Mouse (Mus musculus): ENCODE results near the gene Rwdd4a. TPM values are rescaled to one million over a fixed set of nuclear protein-coding genes. Genes with fewer than 3 reads are reported as not detected.

Gene Rwdd4a
- polyA plus RNA-seq, 1 experiment from 2014 or later, result 31.3 TPM

DNA sequence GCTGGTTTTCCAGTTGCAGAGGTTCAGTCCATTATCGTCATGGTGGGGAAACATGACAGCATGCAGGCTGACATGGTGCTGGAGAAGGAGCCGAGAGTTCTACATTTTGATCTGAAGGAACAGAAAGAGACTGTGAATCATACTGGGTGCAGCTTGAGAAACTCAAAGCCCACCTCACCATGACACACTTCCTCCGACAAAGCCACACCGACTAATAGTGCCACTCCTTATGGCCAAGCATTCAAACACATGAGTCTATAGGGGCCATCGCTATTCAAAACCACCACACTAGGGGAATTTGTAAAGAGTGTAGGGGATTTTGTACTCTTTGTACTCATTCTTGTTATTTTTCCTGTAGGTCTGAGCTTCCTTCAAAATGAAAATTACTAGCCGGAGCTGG, 33.1 kb downstream of the Rwdd4a start:
- Histone ChIP-seq H3K4me2 (ENCODE audit: low read depth, low read length) (no peak overlapping the region), H3K27ac (ENCODE audit: low read length) (no peak overlapping the region), H3K4me3 (ENCODE audit: low read length) (no peak overlapping the region), H3K9ac (ENCODE audit: low read length) (no peak overlapping the region), H3K9me3 (ENCODE audit: control insufficient read depth, low read length) (no peaks in the 10 kb centered on the region), H3K27me3 (ENCODE audit: control insufficient read depth, insufficient read depth, low read depth, low read length) (no peaks in the 10 kb centered on the region), H3K36me3 (ENCODE audit: control insufficient read depth, insufficient read depth, low read length) (no peaks in the 10 kb centered on the region), H3K4me1 (replicated peaks; ENCODE audit: control insufficient read depth, insufficient read depth, low read length) (no peaks in the 10 kb centered on the region)
- ATAC-seq (ENCODE audit: low read depth), result no peak
- WGBS, result 96% methylated on average over 6 of the region's 6 CpGs

DNA sequence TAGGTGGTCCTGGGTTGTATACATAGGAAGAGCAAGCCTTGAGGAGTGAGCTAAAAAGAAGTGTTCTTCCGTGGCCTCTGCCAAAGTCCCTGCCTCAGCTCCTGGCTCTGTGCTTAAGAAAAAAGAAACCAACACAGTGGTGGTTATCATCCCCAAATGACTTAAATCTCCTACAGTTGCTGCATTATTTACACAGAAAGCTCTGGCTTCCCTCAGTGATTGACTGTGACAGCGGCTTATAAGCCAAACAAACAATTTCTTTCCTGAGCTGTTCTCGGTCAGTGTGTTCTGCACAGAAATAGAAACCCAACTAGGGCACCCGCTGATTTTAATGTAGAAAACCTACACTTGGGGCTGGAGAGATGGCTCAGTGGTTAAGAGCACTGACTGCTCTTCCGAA, 34.6 kb downstream of the Rwdd4a start:
- Histone ChIP-seq H3K9ac (ENCODE audit: low read length) (no peak overlapping the region), H3K27me3 (ENCODE audit: control insufficient read depth, insufficient read depth, low read depth, low read length) (no peaks in the 10 kb centered on the region), H3K4me1 (replicated peaks; ENCODE audit: control insufficient read depth, insufficient read depth, low read length) (no peaks in the 10 kb centered on the region), H3K36me3 (ENCODE audit: control insufficient read depth, insufficient read depth, low read length) (no peaks in the 10 kb centered on the region), H3K4me3 (ENCODE audit: low read length) (no peak overlapping the region), H3K9me3 (ENCODE audit: control insufficient read depth, low read length) (no peaks in the 10 kb centered on the region), H3K27ac (ENCODE audit: low read length) (no peak overlapping the region), H3K4me2 (ENCODE audit: low read depth, low read length) (no peak overlapping the region)
- ATAC-seq (ENCODE audit: low read depth), result peak; percentile 71
- 56% methylated on average over 5 of the region's 5 CpGs for WGBS

DNA sequence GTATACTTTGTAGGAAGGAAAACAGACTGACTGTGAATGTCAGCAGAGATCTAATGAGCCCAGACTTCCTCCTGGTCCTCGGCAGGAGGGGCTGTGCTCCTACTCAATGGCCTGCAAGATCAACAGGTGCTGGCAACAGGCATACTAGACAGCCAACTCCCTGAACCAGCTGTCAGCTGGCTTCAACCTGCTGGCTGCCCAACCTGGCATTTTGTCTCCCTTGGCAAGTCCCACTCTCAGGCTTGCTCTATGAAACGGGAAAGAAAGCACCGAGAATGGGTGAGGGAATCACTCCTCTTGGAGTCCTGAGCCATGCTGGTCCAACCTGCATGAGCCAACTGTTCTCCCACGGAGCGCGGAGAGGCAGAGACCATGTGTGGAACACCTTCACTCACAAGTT, 36.7 kb downstream of the Rwdd4a start:
- no peak for ATAC-seq (ENCODE audit: low read depth)

DNA sequence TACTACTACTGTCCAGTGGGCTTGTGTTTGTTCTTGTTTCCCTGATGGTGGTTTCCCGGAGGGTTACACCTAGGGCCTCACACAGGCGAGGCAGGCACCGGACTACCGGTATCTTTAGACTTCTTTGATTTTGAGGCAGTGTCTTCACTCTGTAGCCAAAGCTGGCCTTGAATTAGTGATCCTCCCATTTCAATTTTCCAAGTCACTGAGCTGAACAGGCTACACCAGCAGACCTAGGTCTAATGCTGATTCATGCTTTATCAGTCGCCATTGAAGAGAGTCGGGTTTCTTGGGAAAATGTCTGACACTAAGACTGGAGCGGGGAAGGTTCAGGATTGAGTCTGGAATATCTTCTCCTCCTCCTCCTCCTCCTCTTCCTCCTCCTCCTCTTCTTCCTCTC, 40.0 kb downstream of the Rwdd4a start:
- H3K4me3 ChIP-seq (ENCODE audit: low read length), result no peak overlapping the region
- ATAC-seq (ENCODE audit: low read depth), result no peak
- H3K27me3 ChIP-seq (ENCODE audit: control insufficient read depth, insufficient read depth, low read depth, low read length), result no peaks in the 10 kb centered on the region
- 85% methylated on average over 7 of the region's 7 CpGs for WGBS
- no peak overlapping the region for H3K9ac ChIP-seq (ENCODE audit: low read length)
- H3K27ac ChIP-seq (ENCODE audit: low read length), result no peak overlapping the region
- no peak overlapping the region for H3K4me2 ChIP-seq (ENCODE audit: low read depth, low read length)
- H3K9me3 ChIP-seq (ENCODE audit: control insufficient read depth, low read length), result no peaks in the 10 kb centered on the region
- H3K36me3 ChIP-seq (ENCODE audit: control insufficient read depth, insufficient read depth, low read length), result no peaks in the 10 kb centered on the region
- H3K4me1 ChIP-seq (replicated peaks; ENCODE audit: control insufficient read depth, insufficient read depth, low read length), result no peaks in the 10 kb centered on the region

More for the DNA sequence above, 36.7 kb downstream of the Rwdd4a start:
- H3K4me3 ChIP-seq (ENCODE audit: low read length), result no peak overlapping the region
- no peak overlapping the region for H3K4me2 ChIP-seq (ENCODE audit: low read depth, low read length)
- no peaks in the 10 kb centered on the region for H3K36me3 ChIP-seq (ENCODE audit: control insufficient read depth, insufficient read depth, low read length)
- H3K4me1 ChIP-seq (replicated peaks; ENCODE audit: control insufficient read depth, insufficient read depth, low read length), result no peaks in the 10 kb centered on the region
- H3K27ac ChIP-seq (ENCODE audit: low read length), result no peak overlapping the region
- 81% methylated on average over 6 of the region's 6 CpGs for WGBS
- no peak overlapping the region for H3K9ac ChIP-seq (ENCODE audit: low read length)
- H3K9me3 ChIP-seq (ENCODE audit: control insufficient read depth, low read length), result no peaks in the 10 kb centered on the region
- no peaks in the 10 kb centered on the region for H3K27me3 ChIP-seq (ENCODE audit: control insufficient read depth, insufficient read depth, low read depth, low read length)

DNA sequence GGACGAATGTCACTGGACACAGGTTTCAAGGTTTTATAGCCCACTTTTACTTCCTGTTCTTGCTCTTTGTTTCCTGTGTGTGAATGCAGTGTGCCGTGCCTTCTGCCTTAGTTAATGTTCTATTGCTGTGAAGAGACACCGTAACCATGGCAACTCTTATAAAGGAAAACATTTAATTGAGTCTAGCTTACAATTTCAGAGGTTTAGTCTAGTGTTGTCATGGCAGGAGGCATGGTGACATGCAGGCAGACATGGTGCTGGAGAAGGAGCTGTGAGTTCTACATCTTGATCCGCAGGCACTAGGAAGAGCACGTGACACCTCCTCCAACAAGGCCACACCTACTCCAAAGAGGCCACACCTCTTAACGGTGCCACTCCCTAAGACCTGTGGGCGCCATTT, 48.0 kb downstream of the Rwdd4a start:
- 81% methylated on average over 7 of the region's 7 CpGs for WGBS

DNA sequence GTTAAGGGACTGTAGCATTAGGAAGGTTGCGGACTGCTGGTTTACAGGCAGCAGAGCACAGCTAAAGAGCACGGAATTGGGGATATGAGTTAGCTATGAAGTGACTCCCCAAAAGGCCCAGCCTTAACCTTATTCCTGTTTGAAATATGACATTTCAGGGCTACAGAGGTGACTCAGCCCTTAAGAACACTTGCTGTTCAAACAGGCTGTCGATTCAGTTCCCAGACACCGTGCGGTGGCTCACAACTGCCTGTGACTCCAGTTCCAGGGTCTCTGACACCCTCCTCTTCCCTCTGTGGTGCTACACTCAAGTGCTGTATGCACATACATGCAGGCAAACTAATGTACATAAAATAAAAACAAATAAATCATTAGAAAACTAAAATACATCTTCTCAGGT, 55.2 kb downstream of the Rwdd4a start:
- Histone ChIP-seq H3K36me3 (ENCODE audit: control insufficient read depth, insufficient read depth, low read length) (no peaks in the 10 kb centered on the region), H3K27me3 (ENCODE audit: control insufficient read depth, insufficient read depth, low read depth, low read length) (no peaks in the 10 kb centered on the region), H3K4me3 (ENCODE audit: low read length) (no peak overlapping the region), H3K9me3 (ENCODE audit: control insufficient read depth, low read length) (no peaks in the 10 kb centered on the region), H3K4me2 (ENCODE audit: low read depth, low read length) (no peak overlapping the region), H3K9ac (ENCODE audit: low read length) (no peak overlapping the region), H3K27ac (ENCODE audit: low read length) (no peak overlapping the region), H3K4me1 (replicated peaks; ENCODE audit: control insufficient read depth, insufficient read depth, low read length) (no peaks in the 10 kb centered on the region)
- ATAC-seq (ENCODE audit: low read depth), result no peak
- WGBS, result 79% methylated on average over 5 of the region's 5 CpGs

More for the DNA sequence above, 48.0 kb downstream of the Rwdd4a start:
- no peaks in the 10 kb centered on the region for H3K27me3 ChIP-seq (ENCODE audit: control insufficient read depth, insufficient read depth, low read depth, low read length)
- ATAC-seq (ENCODE audit: low read depth), result no peak
- H3K4me2 ChIP-seq (ENCODE audit: low read depth, low read length), result no peak overlapping the region
- no peak overlapping the region for H3K9ac ChIP-seq (ENCODE audit: low read length)
- H3K4me3 ChIP-seq (ENCODE audit: low read length), result no peak overlapping the region
- H3K36me3 ChIP-seq (ENCODE audit: control insufficient read depth, insufficient read depth, low read length), result no peaks in the 10 kb centered on the region
- H3K4me1 ChIP-seq (replicated peaks; ENCODE audit: control insufficient read depth, insufficient read depth, low read length), result no peaks in the 10 kb centered on the region
- no peak overlapping the region for H3K27ac ChIP-seq (ENCODE audit: low read length)
- H3K9me3 ChIP-seq (ENCODE audit: control insufficient read depth, low read length), result no peaks in the 10 kb centered on the region

DNA sequence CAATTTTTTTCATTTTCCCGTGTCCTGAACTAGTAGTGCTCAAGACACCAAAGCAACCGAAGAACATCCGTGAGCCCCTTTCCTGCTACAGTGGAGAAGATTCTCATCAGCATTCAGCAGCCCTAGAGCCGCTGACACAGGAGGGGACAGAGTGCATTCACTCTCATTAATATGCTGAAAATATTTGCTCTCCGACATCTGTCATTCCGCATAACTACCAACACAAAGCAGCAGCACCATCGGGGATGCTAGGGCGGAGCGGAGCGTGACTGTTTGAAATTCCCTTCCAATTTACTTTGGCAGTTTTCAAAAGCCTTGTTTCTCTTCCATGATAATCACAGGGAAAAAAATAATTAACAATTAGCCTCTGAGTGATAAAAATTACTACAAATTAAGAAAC, 56.9 kb downstream of the Rwdd4a start:
- no peak for ATAC-seq (ENCODE audit: low read depth)
- no peaks in the 10 kb centered on the region for H3K36me3 ChIP-seq (ENCODE audit: control insufficient read depth, insufficient read depth, low read length)
- H3K4me1 ChIP-seq (replicated peaks; ENCODE audit: control insufficient read depth, insufficient read depth, low read length), result no peaks in the 10 kb centered on the region
- WGBS, result 80% methylated on average over 10 of the region's 10 CpGs
- no peak overlapping the region for H3K4me2 ChIP-seq (ENCODE audit: low read depth, low read length)
- H3K9me3 ChIP-seq (ENCODE audit: control insufficient read depth, low read length), result no peaks in the 10 kb centered on the region
- no peak overlapping the region for H3K4me3 ChIP-seq (ENCODE audit: low read length)
- H3K27ac ChIP-seq (ENCODE audit: low read length), result no peak overlapping the region
- H3K27me3 ChIP-seq (ENCODE audit: control insufficient read depth, insufficient read depth, low read depth, low read length), result no peaks in the 10 kb centered on the region
- H3K9ac ChIP-seq (ENCODE audit: low read length), result no peak overlapping the region

DNA sequence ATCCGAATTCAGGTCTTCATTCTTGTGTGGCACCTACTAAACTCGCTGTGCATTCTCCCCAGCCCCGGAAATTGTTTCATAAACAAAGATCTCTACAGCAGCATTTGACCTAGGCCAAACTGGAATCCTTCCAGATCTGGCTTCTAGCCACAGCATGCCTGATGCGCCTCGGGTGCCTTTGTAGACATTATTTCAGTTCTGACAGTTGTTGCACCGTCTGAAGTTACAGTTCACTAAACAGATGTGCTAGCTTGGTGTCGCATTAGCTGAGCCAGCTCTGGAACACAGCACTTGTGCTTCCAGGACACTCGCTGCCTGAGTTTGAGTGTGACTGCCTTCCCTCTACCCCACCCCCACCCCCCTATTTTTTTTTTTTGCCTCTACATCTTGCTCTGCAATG, 67.2 kb downstream of the Rwdd4a start:
- Histone ChIP-seq H3K4me2 (ENCODE audit: low read depth, low read length) (no peak overlapping the region), H3K4me1 (replicated peaks; ENCODE audit: control insufficient read depth, insufficient read depth, low read length) (no peaks in the 10 kb centered on the region), H3K27me3 (ENCODE audit: control insufficient read depth, insufficient read depth, low read depth, low read length) (no peaks in the 10 kb centered on the region), H3K9me3 (ENCODE audit: control insufficient read depth, low read length) (no peaks in the 10 kb centered on the region), H3K4me3 (ENCODE audit: low read length) (no peak overlapping the region), H3K9ac (ENCODE audit: low read length) (no peak overlapping the region), H3K36me3 (ENCODE audit: control insufficient read depth, insufficient read depth, low read length) (no peaks in the 10 kb centered on the region), H3K27ac (ENCODE audit: low read length) (no peak overlapping the region)
- ATAC-seq (ENCODE audit: low read depth), result peak; percentile 83
- 43% methylated on average over 8 of the region's 8 CpGs for WGBS

Measured in lung, embryonic 16.5 days (tissue).